Mouse (Mus musculus): ENCODE results near the gene Ift81.
A peak's percentile ranks its signal among the peaks of the same experiment; 100 is the strongest.

Ift81 gene

DNA sequence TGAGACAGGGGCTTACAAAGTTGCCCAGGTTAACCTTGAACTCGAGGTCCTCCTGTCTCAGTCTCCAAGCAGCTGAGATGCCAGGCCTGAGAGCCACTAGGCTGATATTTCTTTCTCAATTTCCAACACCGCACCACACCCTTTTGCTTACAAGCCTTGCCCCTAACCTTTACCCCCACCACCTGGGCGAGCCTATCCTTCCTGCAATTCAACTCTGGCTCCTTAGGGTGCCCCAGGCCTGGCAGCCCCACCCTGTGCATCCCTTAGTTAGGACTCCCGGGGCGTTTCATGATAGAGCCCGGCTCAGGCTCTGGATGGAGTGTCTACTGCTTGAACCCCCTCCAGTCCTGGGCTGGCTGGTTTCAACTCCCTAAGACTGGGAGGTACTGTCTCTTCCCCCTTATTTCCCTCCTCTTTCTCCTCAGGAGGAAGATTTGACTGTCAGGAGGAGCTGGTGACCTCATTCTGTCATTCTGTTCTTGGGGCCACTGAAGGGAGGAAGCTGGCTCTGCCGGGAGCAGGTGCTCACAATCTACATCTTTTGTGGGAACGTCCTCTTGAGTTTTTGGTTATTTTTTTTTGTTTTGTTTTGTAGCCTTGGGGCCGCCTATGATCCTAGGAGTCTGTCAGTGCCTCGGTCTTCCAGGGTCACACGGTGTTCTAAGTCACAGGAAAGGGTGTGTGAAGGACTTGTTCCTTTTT is 98.1 kb downstream of the Ift81 start:
- ATAC-seq (ENCODE audit: low TSS enrichment), result no peak

DNA sequence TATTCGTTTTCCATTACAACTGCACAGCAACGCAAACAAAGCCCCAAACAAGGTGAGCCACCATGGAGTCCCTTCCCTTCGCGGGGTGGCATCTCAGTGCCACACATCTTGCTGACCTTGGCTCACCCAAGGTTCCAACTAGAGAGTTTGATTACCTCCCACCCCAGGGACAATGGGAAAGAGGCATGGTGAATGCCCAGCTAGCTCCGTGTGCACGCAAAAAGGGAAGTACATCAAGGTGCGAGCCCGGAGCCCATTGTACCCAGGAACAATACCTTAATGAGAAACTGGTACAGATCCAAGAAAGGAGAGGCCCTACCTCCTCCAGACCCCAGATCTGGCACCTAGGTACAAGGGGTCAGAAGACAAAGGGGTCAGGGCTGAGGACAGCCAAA is 100.2 kb downstream of the Ift81 start:
- ATAC-seq (ENCODE audit: low TSS enrichment), result no peak

DNA sequence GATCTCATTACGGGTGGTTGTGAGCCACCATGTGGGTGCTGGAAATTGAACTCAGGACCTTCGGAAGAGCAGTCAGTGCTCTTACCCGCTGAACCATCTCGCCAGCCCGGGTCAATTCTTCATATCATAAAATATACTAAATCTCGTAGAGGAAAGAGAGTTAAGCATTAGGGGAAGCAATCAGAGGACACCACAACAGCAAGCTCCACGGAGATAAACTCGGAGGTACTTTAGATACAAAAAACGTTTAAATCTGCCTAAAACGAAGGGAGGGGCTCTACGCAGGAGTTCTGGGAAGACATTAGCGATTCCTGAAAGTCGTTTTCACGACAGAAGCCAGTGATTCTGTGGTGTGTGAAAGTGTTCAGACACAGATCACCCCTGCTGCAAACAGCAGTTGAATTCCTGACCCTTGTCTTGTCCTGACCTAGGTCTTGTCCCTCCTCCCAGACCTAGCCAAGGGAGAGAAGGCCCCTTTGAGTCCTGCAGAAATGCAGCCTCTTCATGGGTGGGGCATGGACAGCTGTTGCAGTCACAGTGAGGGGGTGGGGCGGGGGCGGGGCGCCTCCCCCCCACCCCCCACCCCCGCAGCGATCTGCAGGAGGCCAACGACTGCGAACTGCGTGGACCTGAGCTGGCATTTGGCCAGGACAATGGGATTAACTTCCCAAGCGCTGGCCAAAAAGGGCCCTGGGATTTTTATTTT is 100.7 kb downstream of the Ift81 start:
- no peak for ATAC-seq (ENCODE audit: low TSS enrichment)

DNA sequence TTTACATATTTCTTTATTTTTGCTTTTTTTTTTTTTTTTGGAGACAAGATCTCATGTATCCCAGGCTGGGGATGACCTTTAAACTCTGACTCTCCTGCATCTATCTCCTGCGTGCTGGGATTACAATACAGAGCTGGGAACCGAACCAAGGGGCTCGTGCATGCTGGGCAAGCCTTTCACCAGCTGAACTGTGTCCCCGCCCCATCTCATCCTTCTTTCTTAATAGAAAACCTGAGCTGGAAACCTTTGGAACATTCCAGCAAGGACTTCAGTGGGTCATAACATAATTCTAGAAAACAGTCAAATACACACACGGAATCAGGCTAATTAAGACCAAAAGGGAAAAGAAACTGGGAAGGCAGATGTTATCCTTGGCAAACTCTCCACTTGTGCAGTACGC is 102.3 kb downstream of the Ift81 start:
- ATAC-seq (ENCODE audit: low TSS enrichment), result no peak

GRCm38 (mm10) chr5:122511405-122511804 is 102.9 kb downstream of the Ift81 start:
- ATAC-seq (ENCODE audit: low TSS enrichment), result no peak

DNA sequence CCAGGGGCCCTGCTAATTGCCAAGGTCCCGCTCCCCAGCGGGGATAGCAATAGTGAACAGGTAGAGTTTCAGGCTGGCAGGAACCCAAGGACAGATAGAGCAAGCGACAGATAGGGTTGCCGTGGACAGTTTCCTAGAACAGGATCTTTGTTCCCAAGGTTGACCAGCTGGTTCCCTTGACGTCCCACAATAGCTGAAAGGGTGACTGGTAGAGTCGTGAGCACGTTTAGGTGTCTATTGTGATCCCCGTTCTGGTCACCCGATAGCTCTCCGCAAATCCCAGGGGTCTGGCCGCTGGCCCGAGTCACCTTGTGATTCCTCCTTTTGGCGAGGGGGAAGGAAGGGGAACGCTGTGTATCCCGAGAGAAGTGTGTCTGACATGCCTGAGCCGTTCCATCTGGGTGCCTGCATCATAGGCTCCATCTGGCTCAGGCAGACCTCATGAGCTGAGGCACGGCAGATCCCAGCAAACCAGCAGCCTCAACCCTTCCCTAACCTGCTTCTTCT is 103.6 kb downstream of the Ift81 start:
- ATAC-seq (ENCODE audit: low TSS enrichment), result peak; percentile 78

GRCm38 (mm10) chr5:122509608-122510007 is 104.7 kb downstream of the Ift81 start:
- no peak for ATAC-seq (ENCODE audit: low TSS enrichment)

DNA sequence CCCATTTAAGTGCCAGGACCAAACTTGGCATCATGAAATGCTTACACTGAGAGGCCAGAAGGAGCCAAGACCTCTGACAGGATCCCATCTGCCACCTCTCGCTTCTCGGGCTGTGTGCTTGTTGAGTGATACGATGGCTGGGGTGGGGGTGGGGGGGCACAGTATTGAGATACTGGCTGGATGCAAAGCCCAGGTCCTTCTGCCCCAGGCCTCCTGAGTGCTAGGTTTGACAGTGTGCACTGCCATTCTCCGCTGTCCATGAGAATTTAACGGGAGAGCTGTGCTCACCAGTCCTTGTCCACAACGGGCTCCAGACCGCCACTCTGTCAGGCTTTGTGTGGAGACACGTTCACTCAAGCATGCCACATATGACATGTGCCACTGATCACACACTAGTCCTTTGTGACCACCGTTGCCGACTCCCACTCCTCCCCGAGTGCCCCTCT is 105.4 kb downstream of the Ift81 start:
- no peak for ATAC-seq (ENCODE audit: low TSS enrichment)

GRCm38 (mm10) chr5:122507396-122507795 is 106.9 kb downstream of the Ift81 start:
- no peak for ATAC-seq (ENCODE audit: low TSS enrichment)

GRCm38 (mm10) chr5:122506462-122506861 is 107.9 kb downstream of the Ift81 start:
- ATAC-seq (ENCODE audit: low TSS enrichment), result no peak

- no peak for ATAC-seq (ENCODE audit: low TSS enrichment)
These were observed 108.8 kb downstream of the Ift81 start for GRCm38 (mm10) chr5:122505554-122505953.

DNA sequence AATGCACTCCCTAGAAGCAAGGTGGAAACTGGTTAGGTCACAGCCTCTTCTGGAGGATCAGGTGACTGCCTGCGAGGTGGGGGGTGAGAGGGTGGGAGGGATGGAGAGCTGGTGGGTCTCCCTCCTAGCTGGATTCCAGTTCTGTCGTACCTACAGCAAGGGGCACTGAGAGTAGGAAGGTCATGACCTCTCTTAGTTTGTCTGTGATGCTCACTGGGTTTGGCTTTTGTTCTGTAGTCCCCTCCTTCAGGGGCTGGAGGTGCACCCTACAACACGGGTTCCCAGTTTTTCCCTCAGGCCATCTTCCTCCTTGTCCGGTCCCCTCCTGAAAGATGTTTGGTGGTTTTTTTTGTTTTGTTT is 110.6 kb downstream of the Ift81 start:
- ATAC-seq (ENCODE audit: low TSS enrichment), result no peak

- 0 out of 2 replicates have a peak, but pooled peaks have one; percentile 12 for ATAC-seq (ENCODE audit: low TSS enrichment)
These were observed 111.1 kb downstream of the Ift81 start for GRCm38 (mm10) chr5:122503015-122503759.

DNA sequence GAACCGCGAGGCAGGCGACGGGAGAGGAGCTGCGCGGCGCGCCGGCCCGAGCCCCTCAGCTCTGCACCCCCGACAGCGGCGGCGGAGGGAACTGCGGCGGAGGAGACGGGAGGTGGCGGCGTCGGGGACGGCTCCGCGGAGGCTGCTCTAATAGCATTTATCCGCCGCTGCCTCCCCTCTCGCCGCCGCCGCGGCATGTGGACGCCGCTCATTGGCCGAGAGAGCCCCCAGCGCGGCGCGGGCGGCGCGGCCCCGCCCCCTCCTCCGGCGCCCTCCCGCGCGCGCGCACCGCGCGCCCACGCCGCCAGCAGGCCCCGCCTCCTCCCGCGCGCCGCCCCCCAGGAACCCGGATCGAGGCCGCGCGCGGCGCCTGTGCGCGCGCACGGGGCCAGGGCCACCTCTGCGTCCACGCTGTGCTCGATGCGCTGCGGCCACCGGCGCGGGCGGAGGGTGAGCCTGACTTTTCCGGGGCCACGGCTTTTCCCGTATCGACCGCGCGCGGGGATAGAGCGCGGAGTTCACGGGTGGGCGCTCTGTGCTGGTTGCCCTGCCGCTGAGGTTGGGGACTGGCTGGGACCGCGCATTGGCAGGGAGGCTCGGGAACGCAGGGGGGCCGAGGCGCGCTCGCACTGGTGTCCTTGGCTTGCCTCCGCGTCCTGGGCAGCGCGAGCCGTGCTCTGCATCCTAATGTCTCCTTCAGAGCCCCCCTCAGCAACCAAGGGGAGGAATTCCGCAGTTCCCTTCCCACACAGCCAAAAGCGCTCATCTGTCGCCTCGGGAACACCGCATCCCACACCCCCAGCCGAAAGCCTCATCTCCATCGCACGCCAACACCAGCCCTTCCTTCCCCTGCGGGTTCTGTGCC is 112.0 kb downstream of the Ift81 start, which contains the start of gene Atp2a2:
Gene Atp2a2 (minus strand): TSS at position 149 of the 865 bp plus-strand sequence.
- peak; percentile 79 for ATAC-seq (ENCODE audit: low TSS enrichment)

DNA sequence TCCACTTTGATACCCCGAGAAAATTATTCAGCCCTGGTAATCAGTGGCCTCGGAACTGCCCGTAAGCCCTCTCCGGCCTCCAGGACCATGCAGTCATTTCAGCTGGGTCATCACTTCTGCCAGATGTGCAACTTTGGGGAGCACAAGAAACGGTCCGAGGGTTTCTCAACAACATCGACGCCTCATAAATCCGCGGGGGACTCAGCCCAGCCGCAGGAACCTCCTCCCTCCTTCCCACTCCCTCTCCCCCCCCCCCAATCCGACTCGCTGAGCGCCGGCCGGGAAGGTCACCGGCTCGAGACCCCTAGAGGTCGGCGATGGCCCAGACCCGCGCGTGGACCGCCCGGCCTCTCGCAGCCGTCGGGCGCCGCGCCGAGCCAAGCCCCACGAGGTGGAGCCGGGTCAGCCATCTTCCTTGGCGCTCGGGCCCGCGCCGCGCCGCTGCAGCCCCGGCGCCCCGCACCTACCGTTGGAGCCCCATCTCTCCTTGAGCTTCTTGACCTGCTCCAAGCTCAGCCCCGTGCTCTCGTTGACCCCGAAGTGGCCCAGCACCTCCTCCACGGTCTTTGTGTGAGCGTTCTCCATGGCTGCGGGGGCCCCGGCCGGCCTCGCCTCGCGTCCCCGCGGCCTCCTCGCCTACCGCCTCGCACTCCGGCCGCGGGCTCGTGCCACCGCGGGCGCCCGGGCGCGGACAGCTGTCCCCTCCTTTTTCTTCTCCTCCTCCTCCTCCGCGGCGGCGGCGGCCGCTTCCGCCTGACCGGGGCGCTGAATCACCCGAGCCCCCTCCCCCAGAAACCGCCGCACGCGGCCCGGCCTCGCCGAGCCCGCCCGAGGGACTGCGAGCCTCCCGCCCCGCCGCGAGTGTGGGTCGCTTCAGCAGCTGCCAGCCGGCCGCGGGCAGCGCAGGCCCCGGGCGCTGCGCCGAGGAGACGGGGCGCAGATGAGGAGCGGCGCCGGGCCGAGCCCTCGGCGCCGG is 112.9 kb downstream of the Ift81 start:
- ATAC-seq (ENCODE audit: low TSS enrichment), result 0 out of 2 replicates have a peak, but pooled peaks have one; percentile 1

- no peak for ATAC-seq (ENCODE audit: low TSS enrichment)
These were observed 113.8 kb downstream of the Ift81 start for GRCm38 (mm10) chr5:122500563-122500962.

Measured in frontal cortex, adult (tissue).